Mouse (Mus musculus): ENCODE results near the gene D430019H16Rik.
A peak's percentile ranks its signal among the peaks of the same experiment; 100 is the strongest.

Gene D430019H16Rik

DNA sequence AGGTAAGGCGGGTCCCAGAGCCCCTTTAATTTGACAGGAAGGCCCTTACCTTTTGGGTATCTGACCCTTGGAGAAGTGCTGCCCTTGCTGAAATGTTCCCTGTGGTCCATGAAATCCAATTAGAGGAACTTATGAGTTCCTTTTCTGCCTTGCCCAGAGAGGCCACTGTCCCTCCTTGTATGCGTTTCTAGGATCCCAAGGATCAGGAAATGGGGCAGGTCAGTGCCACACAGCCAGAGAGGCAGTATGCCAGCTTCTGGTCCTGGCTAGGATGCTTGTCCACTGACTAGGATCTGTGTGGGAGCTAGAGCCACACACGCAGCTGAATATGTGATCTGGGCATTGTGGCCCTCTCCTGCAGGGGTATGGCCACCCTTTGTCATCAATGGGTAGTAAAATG, 36.6 kb downstream of the D430019H16Rik start:
- DNase-seq (ENCODE audit: low spot score): no peak

GRCm38 (mm10) chr12:105490794-105491193, 37.1 kb downstream of the D430019H16Rik start:
- DNase-seq (ENCODE audit: low spot score): no peak

- no peak for DNase-seq (ENCODE audit: low spot score)
Observed at GRCm38 (mm10) chr12:105494796-105495195, 41.1 kb downstream of the D430019H16Rik start.

- peak; percentile 58 for DNase-seq (ENCODE audit: low spot score)
Observed at GRCm38 (mm10) chr12:105497894-105498293, 44.2 kb downstream of the D430019H16Rik start.

- no peak for DNase-seq (ENCODE audit: low spot score)
Observed at GRCm38 (mm10) chr12:105498423-105498822, 44.8 kb downstream of the D430019H16Rik start.

GRCm38 (mm10) chr12:105498842-105499241, 45.2 kb downstream of the D430019H16Rik start:
- DNase-seq (ENCODE audit: low spot score): no peak

DNA sequence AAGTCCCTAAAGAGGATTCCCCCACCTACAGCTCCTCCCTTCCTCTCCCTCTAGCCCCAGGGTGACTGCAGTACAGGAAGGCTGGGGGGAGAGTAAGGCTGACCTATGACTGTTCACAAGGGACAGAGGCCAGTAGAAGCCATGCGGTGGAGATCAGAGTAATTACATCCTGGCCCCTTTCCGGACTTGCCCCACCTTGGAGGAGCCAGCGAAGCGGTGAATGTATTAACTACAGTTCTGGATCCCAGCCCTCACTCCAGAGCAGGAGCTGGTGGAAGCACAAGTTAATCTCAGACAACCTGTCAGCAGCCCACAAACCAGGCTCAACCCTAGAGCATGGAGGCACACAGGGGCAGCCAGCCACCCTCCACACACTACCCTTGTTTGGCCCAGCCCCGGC, 47.3 kb downstream of the D430019H16Rik start:
- DNase-seq (ENCODE audit: low spot score): no peak

- DNase-seq (ENCODE audit: low spot score): no peak
Observed at GRCm38 (mm10) chr12:105504736-105505135, 51.1 kb downstream of the D430019H16Rik start.

DNA sequence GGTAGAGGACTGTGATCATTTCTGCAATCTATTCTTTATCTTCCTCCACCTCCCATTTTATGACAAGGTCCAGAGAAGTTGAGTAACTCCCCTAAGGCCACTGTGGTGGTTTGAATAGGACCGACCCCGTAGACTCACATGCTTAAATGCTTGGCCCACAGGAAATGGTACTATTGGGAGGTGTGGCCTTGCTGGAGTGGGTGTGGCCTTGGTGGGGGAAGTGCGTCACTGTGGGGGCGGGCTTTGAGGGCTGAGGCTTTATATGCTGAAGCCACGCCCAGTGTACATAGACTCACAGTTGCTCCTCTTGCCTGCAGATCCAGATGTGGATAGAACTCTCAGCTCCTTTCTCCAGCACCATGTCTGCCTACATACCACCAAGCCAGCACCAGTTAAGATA, 57.5 kb downstream of the D430019H16Rik start:
- DNase-seq (ENCODE audit: low spot score): no peak

DNA sequence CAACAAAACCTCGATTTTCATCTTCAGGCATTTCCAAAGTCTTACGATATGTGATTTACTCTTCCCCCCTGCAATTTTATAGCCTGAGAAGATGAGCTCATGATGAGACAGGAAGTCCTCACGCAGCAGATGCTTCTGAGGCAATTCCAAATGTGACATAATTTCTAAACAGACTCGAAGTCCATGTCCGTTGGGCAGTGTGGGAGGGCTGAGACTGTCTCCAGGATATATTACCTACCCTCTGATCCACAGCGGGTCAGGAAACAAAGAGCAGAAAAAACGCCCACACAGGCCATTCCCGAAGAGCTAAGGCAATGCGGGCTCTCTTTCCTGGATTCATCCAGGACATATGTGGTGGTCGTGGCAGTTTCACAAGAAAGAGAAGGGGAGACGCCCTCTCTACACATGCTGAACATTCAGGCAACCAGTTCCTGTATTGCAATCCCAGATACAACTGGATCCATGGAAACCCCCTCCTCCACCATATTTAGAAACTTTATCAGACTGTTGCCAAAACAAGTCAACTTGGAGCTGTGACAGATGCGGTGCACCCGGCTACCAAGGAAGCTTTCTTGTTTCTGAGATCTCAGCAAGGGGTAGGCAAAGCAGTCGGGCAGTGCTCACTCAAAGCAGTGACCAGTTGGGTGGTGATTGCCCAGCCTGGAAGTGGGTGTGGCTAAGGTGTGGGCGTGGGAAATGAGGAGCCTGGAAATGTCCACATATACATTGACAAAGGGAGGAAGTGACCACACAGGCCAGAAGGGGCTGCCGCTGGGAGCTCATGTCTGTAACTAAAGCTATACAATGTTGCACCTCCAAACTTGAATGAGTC, 58.2 kb downstream of the D430019H16Rik start:
- DNase-seq (ENCODE audit: low spot score): no peak

DNA sequence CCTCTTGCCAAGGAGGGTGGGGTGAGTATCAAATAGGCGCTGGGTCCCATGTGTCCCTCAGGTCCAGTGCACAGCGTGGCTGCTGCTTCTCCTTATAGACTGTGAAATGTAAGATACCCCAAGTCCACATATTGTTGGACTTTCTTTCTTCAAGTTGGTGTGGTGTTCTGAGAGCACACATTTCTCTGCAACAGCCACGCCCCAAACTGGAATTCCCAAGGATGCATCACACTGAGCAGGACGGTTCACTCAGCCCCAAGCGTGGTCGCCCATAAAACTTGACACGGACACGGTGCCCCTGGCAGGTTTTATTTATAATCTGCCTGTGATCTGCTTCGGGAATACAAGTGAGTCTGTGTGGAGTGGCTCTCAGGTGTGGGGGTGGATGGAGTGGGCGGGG, 60.5 kb downstream of the D430019H16Rik start:
- no peak for DNase-seq (ENCODE audit: low spot score)

DNA sequence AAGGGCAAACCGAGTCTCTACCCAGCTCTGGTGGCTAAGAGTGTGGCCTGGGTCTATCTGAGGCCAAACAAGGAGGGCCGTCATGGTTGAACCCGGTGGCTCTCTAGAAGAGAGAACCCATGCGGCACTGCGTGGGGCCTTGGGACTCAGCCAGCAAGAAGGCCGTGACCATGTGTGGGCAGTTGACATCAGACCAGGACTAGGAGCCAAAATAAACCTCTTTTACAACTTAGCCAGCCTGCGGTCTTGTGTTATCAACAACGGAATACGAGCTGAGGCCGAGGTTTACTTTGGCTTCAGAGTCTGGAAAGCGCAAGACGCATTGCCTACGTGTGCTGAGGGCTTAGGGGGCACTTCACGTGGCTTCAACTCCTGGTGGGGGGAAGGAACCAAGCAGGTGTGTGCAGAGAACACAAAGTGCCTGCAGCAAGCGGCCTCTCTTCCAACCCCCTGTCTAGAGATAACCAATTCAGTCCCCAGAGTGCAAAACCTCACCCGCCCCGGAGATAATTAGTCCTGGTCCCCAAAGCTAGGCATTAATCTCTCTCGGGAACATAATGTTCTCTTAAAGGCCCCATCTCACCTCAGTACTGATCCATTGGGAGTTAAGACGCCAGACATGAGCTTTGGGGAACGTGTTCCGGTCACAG, 63.5 kb downstream of the D430019H16Rik start:
- DNase-seq (ENCODE audit: low spot score): no peak

GRCm38 (mm10) chr12:105519851-105520250, 66.2 kb downstream of the D430019H16Rik start:
- DNase-seq (ENCODE audit: low spot score): no peak

DNA sequence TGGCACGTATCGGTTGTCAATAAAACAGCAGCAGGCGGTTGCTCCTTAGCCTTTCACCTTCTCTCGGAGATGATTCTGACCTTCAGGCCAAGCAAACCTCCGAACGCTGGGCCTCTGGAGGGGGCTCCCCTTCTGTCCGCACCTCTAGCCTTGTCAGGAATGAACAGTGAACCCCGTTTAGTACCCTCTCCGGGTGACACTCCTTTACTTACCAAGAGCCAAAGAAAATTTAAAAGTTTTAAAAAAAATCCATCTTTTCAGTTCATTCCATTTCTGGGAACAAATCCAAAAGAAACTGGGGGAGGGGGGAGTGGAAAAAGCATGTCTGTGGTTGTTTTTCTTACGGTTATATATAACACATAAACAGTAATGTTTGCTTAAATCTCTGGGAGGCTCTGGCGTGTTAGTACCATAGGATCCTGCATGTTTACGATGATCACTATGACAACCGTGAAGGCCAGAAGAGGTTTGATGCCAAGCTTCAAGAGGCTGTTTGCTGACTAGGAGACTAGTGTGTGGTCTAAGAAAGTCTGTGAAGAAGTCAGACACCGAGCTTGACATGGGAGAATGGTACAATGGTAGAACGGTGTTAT, 67.6 kb downstream of the D430019H16Rik start:
- no peak for DNase-seq (ENCODE audit: low spot score)

- DNase-seq (ENCODE audit: low spot score): no peak
Observed at GRCm38 (mm10) chr12:105523737-105524136, 70.1 kb downstream of the D430019H16Rik start.

DNA sequence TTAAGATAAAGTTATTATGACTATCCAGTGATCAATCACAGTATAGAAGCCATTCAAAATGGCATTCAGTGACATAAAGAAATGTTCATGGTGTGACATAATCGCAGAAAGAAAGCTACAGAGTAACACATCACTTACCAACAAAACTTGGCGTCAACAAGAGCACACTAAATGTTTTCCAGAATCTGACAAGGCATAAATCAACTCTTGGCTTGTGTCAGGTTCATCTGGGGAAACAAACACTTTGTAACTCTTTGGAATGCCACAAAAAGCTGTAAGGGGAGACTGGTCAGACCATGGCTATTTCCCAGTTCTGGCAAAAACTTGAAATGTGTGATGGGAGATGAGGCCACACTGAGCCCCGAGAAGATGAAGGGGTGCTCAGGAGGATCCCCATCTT, 72.5 kb downstream of the D430019H16Rik start:
- no peak for DNase-seq (ENCODE audit: low spot score)

DNA sequence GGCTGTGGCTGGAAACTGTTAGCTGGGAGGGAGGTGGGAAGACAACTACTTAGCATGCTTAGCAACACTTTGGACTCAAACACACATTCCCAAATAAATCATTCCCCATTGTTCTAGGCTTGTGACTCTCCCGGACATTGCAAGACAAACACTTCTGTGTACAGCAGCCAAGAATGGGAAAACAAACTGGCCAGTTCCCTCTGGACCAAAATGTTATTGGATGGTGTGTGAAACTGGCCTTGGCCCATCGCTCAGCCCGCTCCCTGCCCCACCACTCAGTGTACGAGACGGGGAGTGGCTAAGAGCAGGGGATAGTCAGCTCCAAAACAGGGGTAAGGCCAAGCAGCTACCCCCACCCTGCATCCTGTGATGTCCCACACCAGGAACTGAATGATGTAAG, 73.2 kb downstream of the D430019H16Rik start:
- peak; percentile 70 for DNase-seq (ENCODE audit: low spot score)

DNA sequence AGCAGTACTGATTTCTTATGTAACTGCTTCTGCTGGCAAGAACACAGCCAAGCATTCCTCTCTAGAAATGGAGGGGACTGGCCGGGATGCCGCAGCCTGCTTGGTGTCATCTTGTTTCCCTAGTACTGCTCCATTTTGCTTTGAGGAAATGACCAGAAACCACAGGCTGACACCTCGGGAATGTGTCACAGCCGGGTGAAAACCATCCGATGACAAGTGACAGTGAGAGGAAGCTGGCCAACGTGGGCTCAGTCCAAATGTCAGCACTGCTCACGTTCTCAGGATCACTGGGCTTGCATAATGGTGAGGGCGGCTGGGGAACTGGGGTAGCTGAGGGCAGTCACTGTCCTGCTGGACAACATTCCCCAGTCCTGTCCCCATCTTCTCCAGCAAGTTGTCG, 75.9 kb downstream of the D430019H16Rik start:
- DNase-seq (ENCODE audit: low spot score): no peak

GRCm38 (mm10) chr12:105531724-105532371, 78.2 kb downstream of the D430019H16Rik start:
- no peak for DNase-seq (ENCODE audit: low spot score)

GRCm38 (mm10) chr12:105534842-105535241, 81.2 kb downstream of the D430019H16Rik start:
- DNase-seq (ENCODE audit: low spot score): no peak

DNA sequence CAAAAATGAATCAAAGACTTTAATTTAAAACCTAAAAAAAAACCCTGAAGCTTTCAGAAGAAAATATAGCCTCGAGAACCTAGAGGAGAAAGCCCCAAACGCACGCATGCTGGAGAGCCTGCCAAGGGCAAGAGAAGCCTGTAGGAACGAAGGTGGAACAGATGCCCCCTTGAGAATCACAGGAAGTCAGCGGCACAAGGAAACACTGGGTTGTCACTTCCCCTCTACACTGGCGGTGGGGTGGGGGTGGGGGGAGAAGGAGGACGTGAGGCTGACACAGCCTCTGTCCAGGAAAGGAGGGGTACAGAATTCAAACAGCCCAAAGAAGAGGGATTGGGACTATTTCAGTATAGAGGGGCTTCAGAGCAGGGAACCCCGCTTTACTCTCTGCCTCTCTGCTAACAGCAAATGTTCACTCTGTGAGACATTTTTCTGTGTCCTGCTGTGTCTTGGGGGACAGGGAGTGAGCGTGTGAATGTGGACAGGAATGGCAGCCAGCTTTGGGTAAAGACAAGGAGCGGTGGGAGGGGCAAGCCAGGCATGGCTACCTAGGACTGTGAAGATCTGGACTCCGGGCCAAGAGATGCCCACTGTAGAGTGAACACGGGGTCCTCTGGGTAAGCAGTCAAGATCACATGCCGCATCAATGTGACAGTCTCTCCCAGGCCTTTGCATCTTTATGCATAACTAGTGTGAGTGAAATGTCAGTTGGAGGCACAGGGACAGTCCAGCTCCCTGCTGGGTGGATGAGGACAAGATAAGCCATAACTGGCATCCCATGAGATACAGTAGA, 82.5 kb downstream of the D430019H16Rik start:
- DNase-seq (ENCODE audit: low spot score): no peak

DNA sequence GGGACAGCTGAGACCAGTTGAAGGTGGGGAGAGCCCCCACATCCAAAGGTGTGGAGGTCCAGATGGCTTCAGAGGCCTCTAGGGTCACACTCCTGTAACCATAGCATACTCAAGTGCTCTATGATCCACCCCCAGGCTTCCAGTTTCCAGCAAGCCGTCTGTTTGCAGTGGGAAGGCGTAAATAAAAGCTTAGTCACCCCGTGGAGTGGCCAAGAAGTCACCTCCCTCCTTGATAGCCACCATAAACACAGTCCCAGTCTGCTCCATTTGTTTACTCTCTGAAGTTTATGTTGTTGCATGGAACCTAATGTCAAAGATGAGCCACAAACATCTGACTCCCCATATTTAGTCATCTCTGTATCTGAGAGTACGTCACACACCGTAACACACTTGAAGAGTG, 83.5 kb downstream of the D430019H16Rik start:
- DNase-seq (ENCODE audit: low spot score): no peak

Data from left cerebral cortex, adult 11 months (tissue).